Mouse (Mus musculus) CH12.LX (cell line): ENCODE data around the gene Kif11. TPM values are rescaled to one million over a fixed set of nuclear protein-coding genes. Genes with fewer than 3 reads are reported as not detected.

Source experiments
- DNase-seq: peaks from one replicate; pipeline ENCODE4 v3.0.0-alpha.2; 2013; ENCODE audit errors: extremely low read depth
- H3K27ac ChIP-seq: 2 replicates; pipeline ENCODE4 v1.5.1; 2012; ENCODE audit warnings: low read depth, mild to moderate bottlenecking, control low read depth, moderate library complexity; ENCODE audit not compliant: insufficient read depth
- H3K27me3 ChIP-seq: replicated peaks from 2 replicates; pipeline ENCODE3; 2012; ENCODE audit warnings: inconsistent platforms
- H3K36me3 ChIP-seq, 2 experiments: replicated peaks in 1 of 2; 2 replicates each; pipeline versions ENCODE3 to v1.6.1; 2012; ENCODE audit warnings: inconsistent platforms in 1 of 2, low read length in 1 of 2, mild to moderate bottlenecking in 1 of 2, mixed read lengths in 1 of 2, moderate library complexity in 1 of 2; ENCODE audit not compliant: control insufficient read depth in 1 of 2, insufficient read depth in 1 of 2
- H3K4me1 ChIP-seq, 2 experiments: 2 replicates each; pipeline ENCODE4 v1.6.1; 2012; ENCODE audit warnings: inconsistent platforms in 1 of 2, moderate library complexity in 1 of 2; ENCODE audit not compliant: insufficient read depth in 2 of 2, control insufficient read depth in 1 of 2
- H3K4me2 ChIP-seq: 2 replicates; pipeline ENCODE4 v1.6.1; 2012; ENCODE audit warnings: low read depth, mild to moderate bottlenecking, control low read depth; ENCODE audit not compliant: poor library complexity, insufficient read depth, severe bottlenecking
- H3K4me3 ChIP-seq, 3 experiments: fragments of 150-350 bp in 1 of 3; sonication (generic) in 1 of 3; replicated peaks in 1 of 3; 2 replicates each; pipeline versions ENCODE3 to v1.5.1; 2011 to 2012; ENCODE audit warnings: low read depth in 2 of 3, low read length in 2 of 3, mild to moderate bottlenecking in 2 of 3, moderate library complexity in 2 of 3, control low read depth in 1 of 3, improper control_type of control experiment in 1 of 3, inconsistent platforms in 1 of 3, mixed read lengths in 1 of 3; ENCODE audit not compliant: poor library complexity in 1 of 3
- H3K79me2 ChIP-seq: replicated peaks from 2 replicates; pipeline ENCODE4 v1.6.1; 2012; ENCODE audit warnings: mild to moderate bottlenecking, moderate library complexity; ENCODE audit not compliant: control insufficient read depth, poor library complexity, insufficient read depth, severe bottlenecking; ENCODE audit errors: extremely low read depth
- H3K9ac ChIP-seq: 2 replicates; pipeline ENCODE4 v1.6.1; 2012; ENCODE audit warnings: low read depth, mild to moderate bottlenecking, control low read depth, moderate library complexity; ENCODE audit not compliant: insufficient read depth
- H3K9me3 ChIP-seq: replicated peaks from 2 replicates; pipeline ENCODE3; 2012; ENCODE audit warnings: low read length, inconsistent platforms, mixed read lengths
- CHD1 ChIP-seq: IDR thresholded peaks from 2 replicates; pipeline ENCODE4 v1.6.1; 2012; ENCODE audit warnings: low read depth, low read length, improper control_type of control experiment, inconsistent platforms
- CHD2 ChIP-seq: IDR thresholded peaks from 2 replicates; pipeline ENCODE4 v1.6.1; 2011; ENCODE audit warnings: low read length, improper control_type of control experiment
- CTCF ChIP-seq, 2 experiments: IDR thresholded peaks in 1 of 2; conservative IDR thresholded peaks in 1 of 2; 2 replicates each; pipeline ENCODE4 v1.5.1; 2011 to 2012; ENCODE audit warnings: low read depth in 2 of 2, low read length in 2 of 2, improper control_type of control experiment in 1 of 2, inconsistent platforms in 1 of 2, mild to moderate bottlenecking in 1 of 2, moderate library complexity in 1 of 2
- ELF1 ChIP-seq: IDR thresholded peaks from 2 replicates; pipeline ENCODE4 v1.6.1; 2014; ENCODE audit warnings: low read depth, mild to moderate bottlenecking, inconsistent platforms, low read length, improper control_type of control experiment
- EP300 ChIP-seq: IDR thresholded peaks from 2 replicates; pipeline ENCODE4 v1.6.1; 2011; ENCODE audit warnings: low read length, improper control_type of control experiment
- HCFC1 ChIP-seq: IDR thresholded peaks from 2 replicates; pipeline ENCODE4 v1.6.1; 2012; ENCODE audit warnings: low read depth, mild to moderate bottlenecking, inconsistent platforms, low read length, improper control_type of control experiment
- IRF4 ChIP-seq: IDR thresholded peaks from 2 replicates; pipeline ENCODE4 v1.6.1; 2014; ENCODE audit warnings: low read depth, mild to moderate bottlenecking, inconsistent platforms, low read length, improper control_type of control experiment
- JUN ChIP-seq: IDR thresholded peaks from 2 replicates; pipeline ENCODE4 v1.6.1; 2011; ENCODE audit warnings: low read depth, mild to moderate bottlenecking, low read length, improper control_type of control experiment, moderate library complexity; ENCODE audit not compliant: insufficient read depth
- JUND ChIP-seq: conservative IDR thresholded peaks from 2 replicates; pipeline ENCODE4 v1.6.1; 2011; ENCODE audit warnings: low read depth, low read length, improper control_type of control experiment
- MAX ChIP-seq: IDR thresholded peaks from 2 replicates; pipeline ENCODE4 v1.6.1; 2011; ENCODE audit warnings: low read length, improper control_type of control experiment
- MEF2A ChIP-seq: IDR thresholded peaks from 2 replicates; pipeline ENCODE4 v1.6.1; 2014; ENCODE audit warnings: low read depth, mild to moderate bottlenecking, inconsistent platforms, low read length, improper control_type of control experiment, borderline replicate concordance
- MXI1 ChIP-seq: IDR thresholded peaks from 2 replicates; pipeline ENCODE4 v1.6.1; 2011; ENCODE audit warnings: mild to moderate bottlenecking, low read depth, low read length, improper control_type of control experiment
- MYC ChIP-seq: IDR thresholded peaks from 2 replicates; pipeline ENCODE4 v1.6.1; 2011; ENCODE audit warnings: low read depth, mild to moderate bottlenecking, improper control_type of control experiment, low read length
- NELFE ChIP-seq: IDR thresholded peaks from 2 replicates; pipeline ENCODE4 v1.6.1; 2011; ENCODE audit warnings: low read depth, low read length, improper control_type of control experiment
- NRF1 ChIP-seq: IDR thresholded peaks from 2 replicates; pipeline ENCODE4 v1.6.1; 2014; ENCODE audit warnings: low read depth, mild to moderate bottlenecking, inconsistent platforms, low read length, improper control_type of control experiment, moderate library complexity
- POLR2AphosphoS2 ChIP-seq: IDR thresholded peaks from 2 replicates; pipeline ENCODE4 v1.6.1; 2011; ENCODE audit warnings: low read depth, low read length, improper control_type of control experiment
- RAD21 ChIP-seq: IDR thresholded peaks from 2 replicates; pipeline ENCODE4 v1.6.1; 2011; ENCODE audit warnings: low read depth, mild to moderate bottlenecking, low read length, improper control_type of control experiment, moderate library complexity
- RCOR1 ChIP-seq: conservative IDR thresholded peaks from 2 replicates; pipeline ENCODE4 v1.6.1; 2012; ENCODE audit warnings: low read depth, mild to moderate bottlenecking, inconsistent platforms, low read length, improper control_type of control experiment
- SMC3 ChIP-seq: IDR thresholded peaks from 2 replicates; pipeline ENCODE4 v1.6.1; 2011; ENCODE audit warnings: low read depth, low read length, improper control_type of control experiment
- TBP ChIP-seq: conservative IDR thresholded peaks from 2 replicates; pipeline ENCODE4 v1.6.1; 2011; ENCODE audit warnings: low read depth, low read length, improper control_type of control experiment
- TCF12 ChIP-seq: IDR thresholded peaks from 2 replicates; pipeline ENCODE4 v1.6.1; 2014; ENCODE audit warnings: low read depth, mild to moderate bottlenecking, inconsistent platforms, low read length, improper control_type of control experiment
- UBTF ChIP-seq: IDR thresholded peaks from 2 replicates; pipeline ENCODE4 v1.6.1; 2012; ENCODE audit warnings: low read depth, mild to moderate bottlenecking, inconsistent platforms, low read length, improper control_type of control experiment, moderate library complexity
- USF1 ChIP-seq: IDR thresholded peaks from 2 replicates; pipeline ENCODE4 v1.6.1; 2014; ENCODE audit warnings: low read depth, mild to moderate bottlenecking, inconsistent platforms, low read length, improper control_type of control experiment
- USF2 ChIP-seq: conservative IDR thresholded peaks from 2 replicates; pipeline ENCODE4 v1.6.1; 2011; ENCODE audit warnings: low read depth, low read length, improper control_type of control experiment
- ZC3H11A ChIP-seq: IDR thresholded peaks from 2 replicates; pipeline ENCODE4 v1.6.1; 2012; ENCODE audit warnings: low read depth, mild to moderate bottlenecking, inconsistent platforms, low read length, improper control_type of control experiment
- ZKSCAN1 ChIP-seq: IDR thresholded peaks from 2 replicates; pipeline ENCODE4 v1.6.1; 2012; ENCODE audit warnings: low read depth, inconsistent platforms, low read length, improper control_type of control experiment, borderline replicate concordance
- ZMIZ1 ChIP-seq: IDR thresholded peaks from 2 replicates; pipeline ENCODE4 v1.6.1; 2012; ENCODE audit warnings: low read depth, mild to moderate bottlenecking, inconsistent platforms, low read length, improper control_type of control experiment
- dilution Hi-C: fragments of 300-500 bp; cut with MboI; formaldehyde crosslinking; loops from 2 replicates; pipeline ENCODE4 v1.14.3; 2020; ENCODE audit warnings: low sequenced_read_pairs; ENCODE audit not compliant: extremely low pct_unique_long_range_greater_than_20kb, extremely low pct_ligation_motif_present
- in situ Hi-C: fragments of 300-500 bp; cut with MboI; formaldehyde crosslinking; loops from 3 replicates; pipeline ENCODE4 v1.14.3; 2019; ENCODE audit warnings: low sequenced_read_pairs, low pct_ligation_motif_present, low pct_unique_long_range_greater_than_20kb, mixed read lengths
- polyA plus RNA-seq: library from polyadenylated mRNA; unstranded; fragments of >175 nt; gene quantifications from 2 replicates; pipeline ENCODE4 v1.2.1, GENCODE M21; 2012; ENCODE audit warnings: low read depth; ENCODE audit not compliant: insufficient read length
- total RNA-seq, 2 experiments: library from RNA; depleted of rRNA; stranded (reverse); fragments of 300-350 nt in 1 of 2; fragments of >200 nt in 1 of 2; gene quantifications; 2 replicates each; pipeline ENCODE4 v1.2.3; 2012 to 2014

Gene Kif11
- total and polyA plus RNA-seq, 3 experiments: 61.7 to 144 (median 67.8) TPM

DNA sequence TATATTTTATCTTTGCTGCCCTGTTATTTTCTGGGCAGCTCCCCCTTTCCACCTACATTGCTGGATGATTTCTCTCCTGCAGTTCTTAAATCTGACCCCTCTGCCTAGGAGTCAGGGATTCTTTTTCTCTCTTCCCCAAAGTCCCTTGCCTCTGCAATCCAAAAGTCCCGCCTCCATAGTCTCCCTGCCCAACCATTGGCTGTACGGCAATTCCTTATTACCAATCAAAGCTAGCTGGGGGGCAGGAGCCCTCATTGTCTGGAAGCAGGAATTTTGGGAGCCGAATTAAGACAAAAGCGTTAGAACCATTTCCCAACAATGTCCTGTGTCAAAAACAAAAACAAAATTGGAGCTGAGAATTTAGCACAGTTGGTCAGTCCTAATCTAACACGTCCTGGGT is 13.7 kb upstream of the Kif11 start:
- in situ Hi-C loops: no loop called here
- Histone ChIP-seq H3K4me1 (peaks cover 0 to 6% of the 10 kb centered on the region in 2 experiments; a peak in 2 of 4 replicates), H3K9ac (no peak overlapping the region), H3K27ac (no peak overlapping the region), H3K36me3 (no peaks in the 10 kb centered on the region), H3K4me3 (no peak overlapping the region), H3K9me3 (no peaks in the 10 kb centered on the region), H3K4me2 (no peak overlapping the region), H3K79me2 (no peaks in the 10 kb centered on the region), H3K27me3 (no peaks in the 10 kb centered on the region)
- DNase-seq: no peak
- dilution Hi-C loops: no loop called here
- TF ChIP-seq CHD1 (no peak), MYC (no peak), CHD2 (no peak), NELFE (no peak), JUN (no peak), NRF1 (no peak), UBTF (no peak), ZMIZ1 (no peak), ELF1 (no peak), EP300 (no peak), TBP (no peak), ZKSCAN1 (no peak), CTCF (conservative IDR thresholded peaks at IDR 0.05 in 1 of 2, IDR thresholded peaks at IDR 0.05 in 1 of 2; ENCODE audit: low read depth in 2 of 2, low read length in 2 of 2) (no peak), SMC3 (no peak), RCOR1 (no peak), USF2 (no peak), MEF2A (no peak), IRF4 (no peak), JUND (no peak), POLR2AphosphoS2 (no peak)

- Histone ChIP-seq H3K4me1 (peaks cover 0 to 3% of the 10 kb centered on the region in 2 experiments; a peak in 2 of 4 replicates), H3K36me3 (no peaks in the 10 kb centered on the region), H3K9me3 (no peaks in the 10 kb centered on the region), H3K79me2 (no peaks in the 10 kb centered on the region), H3K4me2 (no peak overlapping the region), H3K4me3 (no peak overlapping the region), H3K27me3 (no peaks in the 10 kb centered on the region), H3K27ac (no peak overlapping the region), H3K9ac (no peak overlapping the region)
- in situ Hi-C loops: no loop called here
- no peak for DNase-seq
- TF ChIP-seq SMC3: no peak
- no peak for TF ChIP-seq TCF12
- no peak for TF ChIP-seq HCFC1
- no peak for TF ChIP-seq NRF1
- no peak for TF ChIP-seq CTCF (conservative IDR thresholded peaks at IDR 0.05 in 1 of 2, IDR thresholded peaks at IDR 0.05 in 1 of 2; ENCODE audit: low read depth in 2 of 2, low read length in 2 of 2)
- TF ChIP-seq USF1: no peak
- TF ChIP-seq RAD21: no peak
- TF ChIP-seq IRF4: no peak
- no peak for TF ChIP-seq MYC
- TF ChIP-seq MEF2A: no peak
- TF ChIP-seq TBP: no peak
- no peak for TF ChIP-seq MXI1
- TF ChIP-seq ZC3H11A: no peak
- no peak for TF ChIP-seq CHD1
- TF ChIP-seq MAX: no peak
- no peak for TF ChIP-seq POLR2AphosphoS2
- dilution Hi-C loops: no loop called here
These were observed 12.9 kb upstream of the Kif11 start for GRCm38 (mm10) chr19:37363128-37363939.
